Mouse (Mus musculus) midbrain, embryonic 12.5 days (tissue): ENCODE results near the gene Kifc3. TPM values are rescaled to one million over a fixed set of nuclear protein-coding genes. Genes with fewer than 3 reads are reported as not detected.
A peak's percentile ranks its signal among the peaks of the same experiment; 100 is the strongest.

Experiments
- ATAC-seq: fragments of 200-750 bp; cut with Nextera tagmentation; 2 replicates; pipeline ENCODE4 v1.8.0; 2017; ENCODE audit warnings: low read depth, moderate TSS enrichment, moderate library complexity; ENCODE audit not compliant: low FRiP score
- H3K27ac ChIP-seq: fragments of 300-500 bp; sonication (generic); replicated peaks from 2 replicates; pipeline ENCODE4 v1.5.1; 2016; ENCODE audit warnings: mild to moderate bottlenecking
- H3K27me3 ChIP-seq: fragments of 300-500 bp; sonication (generic); 2 replicates; pipeline ENCODE4 v1.6.1; 2016; ENCODE audit warnings: mild to moderate bottlenecking
- H3K36me3 ChIP-seq: fragments of 300-500 bp; sonication (generic); 2 replicates; pipeline ENCODE4 v1.6.1; 2016
- H3K4me1 ChIP-seq: fragments of 300-500 bp; sonication (generic); 2 replicates; pipeline ENCODE4 v1.6.1; 2016
- H3K4me2 ChIP-seq: fragments of 300-500 bp; sonication (generic); replicated peaks from 2 replicates; pipeline ENCODE4 v1.6.1; 2016; ENCODE audit warnings: mild to moderate bottlenecking, moderate library complexity
- H3K4me3 ChIP-seq: fragments of 300-500 bp; sonication (generic); 2 replicates; pipeline ENCODE4 v1.5.1; 2016; ENCODE audit warnings: mild to moderate bottlenecking
- H3K9ac ChIP-seq: fragments of 300-500 bp; sonication (generic); replicated peaks from 2 replicates; pipeline ENCODE4 v1.6.1; 2016; ENCODE audit warnings: mild to moderate bottlenecking, moderate library complexity
- H3K9me3 ChIP-seq: fragments of 300-500 bp; sonication (generic); 2 replicates; pipeline ENCODE4 v1.6.1; 2016; ENCODE audit warnings: mild to moderate bottlenecking
- WGBS: fragments of 180-500 bp; shearing (Covaris S2); methylation state at CpG from one replicate; pipeline ENCODE4 v1.1.7; 2016; 5-methylcytosine and 5-hydroxymethylcytosine counted together
- polyA plus RNA-seq: library from polyadenylated mRNA; unstranded; fragments of >200 nt; fragmentation: Nextera tagmentation; extraction: Ambion mirVana; gene quantifications from 2 replicates; pipeline ENCODE4 v1.2.1, GENCODE M21; 2016

Kifc3 gene
- polyA plus RNA-seq, 1 experiment from 2014 or later, result 10.0 TPM

DNA sequence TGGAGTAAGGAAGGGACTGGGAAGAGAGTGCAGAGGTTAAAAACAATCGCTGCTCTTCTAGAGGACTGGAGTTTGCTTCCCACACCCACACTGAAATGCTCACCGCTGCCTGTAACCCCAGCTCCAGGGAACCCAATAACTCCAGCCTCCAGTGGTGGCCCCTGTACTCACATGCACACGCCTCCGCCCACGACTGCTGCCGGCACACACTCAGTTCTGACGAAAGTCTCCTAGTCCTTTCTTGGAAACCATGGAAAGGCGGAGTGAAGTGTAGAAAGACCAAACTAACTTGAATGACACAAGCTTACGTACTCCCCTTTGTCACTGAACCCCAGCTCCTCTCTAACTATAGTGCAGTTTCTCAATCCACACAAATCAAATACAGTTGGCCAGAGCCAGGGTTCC lies 2.6 kb downstream of the Kifc3 start:
- 83% methylated on average over 9 of the region's 9 CpGs for WGBS

DNA sequence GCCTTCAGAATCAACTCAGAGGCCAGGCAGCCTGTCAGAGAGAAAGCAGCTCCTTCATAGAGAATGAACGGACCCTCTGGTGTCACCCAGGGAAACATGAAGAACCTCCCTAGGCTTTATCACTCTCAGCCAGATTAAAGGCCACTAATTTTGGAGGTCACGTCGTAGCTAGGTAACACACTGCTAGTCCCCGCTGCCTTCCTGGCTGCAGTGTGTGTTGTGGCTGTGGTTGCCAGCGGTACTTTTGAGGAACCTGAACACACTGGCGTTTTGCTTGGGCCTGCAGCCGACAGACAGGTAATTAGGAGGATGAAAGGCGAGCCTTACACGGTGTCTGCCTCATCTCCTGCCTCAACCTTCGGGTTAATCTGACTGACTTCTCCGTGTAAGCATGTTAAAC lies 6.9 kb downstream of the Kifc3 start:
- Histone ChIP-seq H3K27ac (no peak overlapping the region), H3K4me2 (no peak overlapping the region), H3K27me3 (no peaks in the 10 kb centered on the region), H3K9ac (no peak overlapping the region), H3K4me3 (no peak overlapping the region), H3K4me1 (no peaks in the 10 kb centered on the region), H3K9me3 (no peaks in the 10 kb centered on the region), H3K36me3 (no peaks in the 10 kb centered on the region)
- 81% methylated on average over 11 of the region's 11 CpGs for WGBS
- ATAC-seq, result no peak

More for the DNA sequence above, 2.6 kb downstream of the Kifc3 start:
- no peaks in the 10 kb centered on the region for H3K27me3 ChIP-seq
- no peaks in the 10 kb centered on the region for H3K36me3 ChIP-seq
- no peak for ATAC-seq
- H3K9ac ChIP-seq, result no peak overlapping the region
- no peak overlapping the region for H3K4me2 ChIP-seq
- H3K27ac ChIP-seq, result no peak overlapping the region
- no peaks in the 10 kb centered on the region for H3K4me1 ChIP-seq
- no peaks in the 10 kb centered on the region for H3K9me3 ChIP-seq
- H3K4me3 ChIP-seq, result no peak overlapping the region

GRCm38 (mm10) chr8:95191497-95192175 lies 11.0 kb downstream of the Kifc3 start:
- WGBS, result 87% methylated on average over 9 of the region's 9 CpGs

GRCm38 (mm10) chr8:95187579-95187978 lies 15.0 kb downstream of the Kifc3 start:
- no peak for ATAC-seq
- no peaks in the 10 kb centered on the region for H3K4me1 ChIP-seq
- 75% methylated on average over 5 of the region's 5 CpGs for WGBS
- H3K36me3 ChIP-seq, result no peaks in the 10 kb centered on the region
- H3K4me2 ChIP-seq, result no peak overlapping the region
- no peak overlapping the region for H3K27ac ChIP-seq
- H3K9ac ChIP-seq, result no peak overlapping the region
- H3K27me3 ChIP-seq, result no peaks in the 10 kb centered on the region
- H3K9me3 ChIP-seq, result no peaks in the 10 kb centered on the region
- H3K4me3 ChIP-seq, result no peak overlapping the region

More at GRCm38 (mm10) chr8:95191497-95192175, 11.0 kb downstream of the Kifc3 start:
- no peak overlapping the region for H3K27ac ChIP-seq
- ATAC-seq, result no peak
- no peak overlapping the region for H3K4me2 ChIP-seq
- H3K27me3 ChIP-seq, result no peaks in the 10 kb centered on the region
- no peaks in the 10 kb centered on the region for H3K36me3 ChIP-seq
- H3K9ac ChIP-seq, result no peak overlapping the region
- H3K4me1 ChIP-seq, result no peaks in the 10 kb centered on the region
- H3K4me3 ChIP-seq, result no peak overlapping the region
- no peaks in the 10 kb centered on the region for H3K9me3 ChIP-seq

- no peaks in the 10 kb centered on the region for H3K36me3 ChIP-seq
- no peak overlapping the region for H3K4me3 ChIP-seq
- no peaks in the 10 kb centered on the region for H3K27me3 ChIP-seq
- no peaks in the 10 kb centered on the region for H3K4me1 ChIP-seq
- ATAC-seq, result no peak
- 84% methylated on average over 7 of the region's 7 CpGs for WGBS
- H3K4me2 ChIP-seq, result no peak overlapping the region
- no peaks in the 10 kb centered on the region for H3K9me3 ChIP-seq
- H3K27ac ChIP-seq, result no peak overlapping the region
- no peak overlapping the region for H3K9ac ChIP-seq
These were observed 16.6 kb downstream of the Kifc3 start for GRCm38 (mm10) chr8:95185891-95186513.

DNA sequence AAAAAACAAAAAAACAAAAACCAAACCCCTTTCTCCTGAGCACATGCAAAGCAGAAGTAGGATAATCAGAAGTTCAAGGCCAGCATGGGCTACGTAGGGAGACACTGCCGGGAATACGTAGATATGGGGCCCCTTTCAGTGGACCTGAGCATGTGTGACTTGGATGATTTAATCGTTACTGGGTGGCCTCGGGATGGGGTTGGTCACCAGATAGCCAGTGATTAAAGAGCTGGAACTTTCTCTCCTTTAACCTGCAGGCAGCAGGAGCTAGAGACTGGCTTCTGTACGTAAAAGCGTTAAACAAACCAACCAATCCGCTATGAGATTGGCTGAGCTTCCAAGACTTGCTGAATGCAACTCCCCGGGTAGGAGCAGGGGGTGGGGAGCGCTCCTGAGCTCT lies 17.5 kb downstream of the Kifc3 start:
- Histone ChIP-seq H3K4me1 (no peaks in the 10 kb centered on the region), H3K9ac (no peak overlapping the region), H3K27me3 (no peaks in the 10 kb centered on the region), H3K27ac (no peak overlapping the region), H3K9me3 (no peaks in the 10 kb centered on the region), H3K36me3 (no peaks in the 10 kb centered on the region), H3K4me3 (no peak overlapping the region), H3K4me2 (no peak overlapping the region)
- no peak for ATAC-seq
- WGBS, result 41% methylated on average over 10 of the region's 10 CpGs

DNA sequence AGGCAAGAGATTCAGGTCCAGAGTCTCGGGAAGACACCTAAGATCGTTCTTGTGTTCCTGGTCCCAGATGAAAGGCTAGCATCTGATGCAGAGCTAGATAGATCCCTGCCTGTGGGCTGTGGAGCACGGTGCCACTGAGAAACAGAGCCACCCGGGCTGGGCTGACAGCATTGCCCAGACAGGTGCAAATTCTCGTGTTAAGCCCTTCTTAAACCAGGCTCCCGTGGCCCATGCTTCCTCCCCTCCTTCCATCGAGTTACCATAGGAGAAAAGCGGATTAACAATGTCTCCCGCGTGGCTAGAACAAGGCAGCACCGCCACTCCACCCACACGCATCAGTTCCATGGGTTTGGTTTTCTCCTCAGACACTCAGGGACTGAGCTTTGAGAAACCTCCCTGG lies 18.4 kb downstream of the Kifc3 start:
- Histone ChIP-seq H3K36me3 (no peaks in the 10 kb centered on the region), H3K27me3 (no peaks in the 10 kb centered on the region), H3K9me3 (no peaks in the 10 kb centered on the region), H3K27ac (no peak overlapping the region), H3K4me3 (no peak overlapping the region), H3K4me1 (no peaks in the 10 kb centered on the region), H3K9ac (no peak overlapping the region), H3K4me2 (no peak overlapping the region)
- 74% methylated on average over 12 of the region's 12 CpGs for WGBS
- no peak for ATAC-seq

DNA sequence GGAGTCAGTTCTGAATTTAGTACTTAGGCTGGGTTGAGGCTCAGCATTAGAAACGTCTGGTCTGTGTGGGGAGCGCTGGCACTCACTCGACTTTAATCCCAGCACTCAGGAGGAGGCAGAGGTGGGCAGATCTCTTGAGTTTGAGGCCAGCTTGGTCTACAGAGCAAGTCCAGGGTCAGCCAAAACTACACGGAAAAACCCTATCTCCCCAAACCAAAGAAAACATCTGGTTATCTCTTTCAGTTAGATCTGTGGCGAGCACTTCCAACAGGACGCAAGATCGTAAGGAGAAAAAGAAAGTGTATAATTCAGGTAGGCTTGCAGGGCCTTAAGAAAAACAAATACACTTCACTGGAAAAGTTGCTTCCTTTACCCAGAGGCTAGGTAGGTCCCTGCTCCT lies 20.8 kb downstream of the Kifc3 start:
- Histone ChIP-seq H3K27me3 (no peaks in the 10 kb centered on the region), H3K9me3 (no peaks in the 10 kb centered on the region), H3K9ac (no peak overlapping the region), H3K4me2 (no peak overlapping the region), H3K27ac (no peak overlapping the region), H3K4me3 (no peak overlapping the region), H3K36me3 (no peaks in the 10 kb centered on the region), H3K4me1 (no peaks in the 10 kb centered on the region)
- ATAC-seq, result no peak
- WGBS, result 64% methylated on average over 7 of the region's 7 CpGs

- Histone ChIP-seq H3K4me1 (peaks cover 15% of the 10 kb centered on the region), H3K36me3 (no peaks in the 10 kb centered on the region), H3K4me2 (no peak overlapping the region), H3K9me3 (no peaks in the 10 kb centered on the region), H3K9ac (no peak overlapping the region), H3K27ac (no peak overlapping the region), H3K27me3 (no peaks in the 10 kb centered on the region), H3K4me3 (no peak overlapping the region)
- WGBS, result 79% methylated on average over 4 of the region's 4 CpGs
- ATAC-seq, result no peak
These were observed 24.4 kb downstream of the Kifc3 start for GRCm38 (mm10) chr8:95178191-95178590.

DNA sequence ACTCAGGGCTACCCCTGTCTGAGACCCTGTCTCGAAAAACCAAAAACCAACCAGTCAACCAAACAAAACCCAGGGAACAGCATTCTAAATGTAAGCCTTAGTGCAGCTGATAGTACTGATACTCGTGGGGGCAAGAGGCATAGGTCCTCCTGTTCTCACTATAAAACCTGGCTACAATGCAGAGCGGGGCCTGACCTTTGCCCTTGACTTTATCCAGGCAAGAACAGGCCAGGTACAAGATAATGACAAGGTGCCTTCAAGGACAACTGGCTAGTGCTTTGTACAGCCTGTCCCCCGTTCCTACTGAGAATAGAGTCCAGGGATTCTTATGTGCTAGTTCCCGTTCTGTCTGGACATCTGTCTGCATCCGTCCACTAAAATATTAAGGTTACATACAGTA lies 25.6 kb downstream of the Kifc3 start:
- H3K36me3 ChIP-seq, result no peaks in the 10 kb centered on the region
- no peak for ATAC-seq
- no peak overlapping the region for H3K4me2 ChIP-seq
- no peaks in the 10 kb centered on the region for H3K27me3 ChIP-seq
- 83% methylated on average over 6 of the region's 6 CpGs for WGBS
- 0 out of 2 replicates have a peak overlapping the region, but pooled peaks have one; percentile 85 for H3K27ac ChIP-seq
- H3K9ac ChIP-seq, result no peak overlapping the region
- peaks cover 15% of the 10 kb centered on the region for H3K4me1 ChIP-seq
- no peak overlapping the region for H3K4me3 ChIP-seq
- H3K9me3 ChIP-seq, result no peaks in the 10 kb centered on the region

GRCm38 (mm10) chr8:95175808-95176207 lies 26.8 kb downstream of the Kifc3 start:
- Histone ChIP-seq H3K4me3 (no peak overlapping the region), H3K9ac (no peak overlapping the region), H3K4me2 (no peak overlapping the region), H3K36me3 (no peaks in the 10 kb centered on the region), H3K9me3 (no peaks in the 10 kb centered on the region), H3K4me1 (peaks cover 15% of the 10 kb centered on the region), H3K27me3 (no peaks in the 10 kb centered on the region), H3K27ac (peak overlapping the region; percentile 85)
- ATAC-seq, result peak; percentile 83
- 25% methylated on average over 18 of the region's 18 CpGs for WGBS

DNA sequence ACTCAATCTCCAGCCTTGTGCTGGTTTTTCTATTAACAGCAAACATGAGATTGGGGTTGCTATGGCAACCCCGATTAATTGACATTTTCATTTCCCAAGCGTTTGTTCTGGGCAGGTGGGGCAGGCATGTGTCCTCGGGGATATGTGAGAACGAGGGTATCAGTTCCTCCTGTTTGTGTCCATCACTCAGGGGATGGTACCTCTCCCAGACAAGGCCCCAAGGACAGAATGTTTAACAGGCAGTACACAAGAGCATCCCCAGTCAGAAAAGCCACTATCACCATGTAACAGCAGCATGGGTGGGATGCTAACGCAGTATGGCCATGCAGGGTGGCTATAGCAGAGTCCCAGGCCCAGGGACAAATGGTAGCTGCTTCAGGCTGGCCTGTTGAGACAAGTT lies 27.3 kb downstream of the Kifc3 start:
- Histone ChIP-seq H3K36me3 (no peaks in the 10 kb centered on the region), H3K9me3 (no peaks in the 10 kb centered on the region), H3K27ac (peak overlapping the region; percentile 85), H3K27me3 (no peaks in the 10 kb centered on the region), H3K4me2 (no peak overlapping the region), H3K9ac (no peak overlapping the region), H3K4me1 (peaks cover 15% of the 10 kb centered on the region), H3K4me3 (no peak overlapping the region)
- WGBS, result 50% methylated on average over 5 of the region's 5 CpGs
- ATAC-seq, result peak; percentile 70
